Mouse (Mus musculus): ENCODE measurements at regions not wholly inside any gene's neighbourhood (a gene's known extent, or its start where the extent isn't known, plus 50 kb on each side); places are given as distances from the start of the nearest gene placed in this dataset.
A peak's percentile ranks its signal among the peaks of the same experiment; 100 is the strongest.

DNA sequence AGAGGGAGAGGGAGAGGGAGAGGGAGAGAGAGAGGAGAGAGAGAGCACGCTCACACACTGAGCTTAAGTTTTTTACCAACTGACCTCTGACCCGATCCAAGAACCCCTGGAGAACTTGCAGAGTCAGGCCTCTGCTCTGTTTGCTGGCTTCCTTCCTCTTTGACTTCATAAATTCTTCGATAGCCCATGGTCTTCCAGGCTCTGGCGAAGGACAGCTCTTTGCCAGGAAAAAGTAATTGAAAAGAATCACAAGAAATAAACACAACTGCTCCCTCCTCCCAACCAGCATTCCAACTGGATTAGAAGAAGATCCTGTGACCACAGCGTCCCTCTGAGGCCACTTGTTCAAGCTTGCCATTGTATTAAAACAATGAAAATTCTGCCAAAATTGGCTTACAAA, 182.8 kb downstream of the Tmem132e start:
- no peak overlapping the region for H3K4me2 ChIP-seq (replicated peaks; ENCODE audit: low read depth)
- no peak for ATAC-seq
- H3K27ac ChIP-seq (ENCODE audit: low read depth, low read length): no peak overlapping the region
- no peaks in the 10 kb centered on the region for H3K27me3 ChIP-seq (replicated peaks; ENCODE audit: control insufficient read depth, insufficient read depth, low read length)
- 20% methylated on average over 5 of the region's 5 CpGs for WGBS
- H3K9me3 ChIP-seq (ENCODE audit: control insufficient read depth): no peaks in the 10 kb centered on the region
- H3K9ac ChIP-seq (ENCODE audit: low read depth, low read length): no peak overlapping the region
- peak; percentile 57 for TF ChIP-seq CTCF (IDR thresholded peaks at IDR 0.05; ENCODE audit: low read depth)
- no peaks in the 10 kb centered on the region for H3K4me1 ChIP-seq (replicated peaks; ENCODE audit: control insufficient read depth, insufficient read depth, low read length)
- no peak overlapping the region for H3K4me3 ChIP-seq (ENCODE audit: low read depth, low read length)
- no peaks in the 10 kb centered on the region for H3K36me3 ChIP-seq (ENCODE audit: control insufficient read depth, insufficient read depth)

DNA sequence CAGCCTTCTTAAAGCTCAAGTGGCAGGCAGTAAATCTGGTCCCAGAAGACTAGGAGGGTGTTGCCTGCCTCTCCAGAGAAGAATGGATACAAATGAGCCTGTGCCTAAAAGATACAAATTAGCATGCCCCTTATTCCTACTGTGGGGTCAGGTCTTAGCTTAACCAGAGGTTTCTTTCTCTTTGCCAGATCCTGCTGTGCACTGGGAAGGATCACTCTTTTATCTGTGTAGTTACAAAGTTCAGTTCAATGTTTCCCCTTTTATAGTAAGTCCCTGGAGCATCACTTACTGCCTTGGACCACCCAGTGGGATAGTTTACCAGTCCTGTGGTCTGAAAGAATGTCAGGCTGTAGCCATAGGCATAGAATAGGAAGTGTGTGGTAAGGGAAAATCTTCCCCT, 181.1 kb downstream of the Tmem132e start:
- no peaks in the 10 kb centered on the region for H3K27me3 ChIP-seq (replicated peaks; ENCODE audit: control insufficient read depth, insufficient read depth, low read length)
- no peak overlapping the region for H3K9ac ChIP-seq (ENCODE audit: low read depth, low read length)
- H3K9me3 ChIP-seq (ENCODE audit: control insufficient read depth): no peaks in the 10 kb centered on the region
- H3K4me2 ChIP-seq (replicated peaks; ENCODE audit: low read depth): no peak overlapping the region
- no peak for TF ChIP-seq CTCF (IDR thresholded peaks at IDR 0.05; ENCODE audit: low read depth)
- ATAC-seq: no peak
- no peak overlapping the region for H3K4me3 ChIP-seq (ENCODE audit: low read depth, low read length)
- no peaks in the 10 kb centered on the region for H3K4me1 ChIP-seq (replicated peaks; ENCODE audit: control insufficient read depth, insufficient read depth, low read length)
- H3K36me3 ChIP-seq (ENCODE audit: control insufficient read depth, insufficient read depth): no peaks in the 10 kb centered on the region
- no peak overlapping the region for H3K27ac ChIP-seq (ENCODE audit: low read depth, low read length)

DNA sequence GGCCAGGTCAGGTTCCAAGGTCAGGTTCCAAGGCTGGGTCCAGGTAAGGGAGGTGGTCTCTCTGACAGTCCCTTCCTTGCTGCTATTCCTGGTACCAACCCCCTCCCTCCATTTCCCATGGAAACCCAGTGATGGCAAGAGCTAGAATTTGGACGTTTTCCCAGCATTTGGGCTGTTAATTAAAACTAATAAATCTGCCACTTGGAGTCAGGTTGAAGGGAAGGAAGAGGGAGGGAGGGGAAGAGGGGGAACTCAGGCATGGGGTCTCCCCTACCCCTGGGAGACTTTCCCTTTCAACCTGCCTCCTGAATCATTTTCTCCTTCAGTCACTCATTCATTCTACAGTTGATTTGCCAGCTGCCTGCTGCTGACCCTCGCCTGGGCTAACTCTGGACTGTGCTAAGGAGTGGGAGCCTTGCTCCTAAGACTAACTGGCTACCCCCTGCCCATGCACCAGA, 179.5 kb downstream of the Tmem132e start:
- WGBS: 39% methylated on average over 2 of the region's 2 CpGs
- no peak overlapping the region for H3K4me3 ChIP-seq (ENCODE audit: low read depth, low read length)

DNA sequence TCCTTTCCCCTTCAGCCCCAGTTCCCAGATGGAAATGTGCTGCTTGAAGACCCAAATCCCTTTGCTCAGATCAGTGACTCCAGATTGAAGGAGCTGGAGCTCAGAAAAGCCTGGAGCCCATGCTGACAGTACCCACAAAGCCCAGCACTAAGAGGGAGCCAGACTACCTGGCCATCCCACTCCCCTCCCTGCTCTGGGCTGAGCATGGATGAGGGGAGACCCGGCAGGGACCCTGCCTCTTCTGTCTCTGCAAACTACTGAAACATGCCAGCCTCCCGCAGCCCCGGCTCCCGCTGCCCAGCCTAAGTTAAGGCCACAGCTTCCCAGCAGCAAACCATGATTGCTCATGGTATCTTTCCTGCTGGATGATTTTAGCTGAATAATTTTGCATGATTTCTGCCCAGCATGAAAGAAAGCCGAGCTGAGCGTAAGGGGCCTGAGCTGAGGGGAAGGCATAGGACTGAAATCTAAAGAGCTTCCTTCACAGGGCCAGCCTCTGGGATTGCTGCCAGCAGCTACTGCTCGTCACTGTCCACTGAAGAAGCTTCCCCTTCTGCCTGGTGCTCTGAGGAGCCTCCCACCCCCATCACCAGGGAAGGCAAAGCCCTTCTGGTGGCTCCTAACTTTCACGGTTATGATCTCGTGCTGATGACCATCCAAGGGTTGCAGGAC, 178.4 kb downstream of the Tmem132e start:
- 53% methylated on average over 9 of the region's 9 CpGs for WGBS
- no peak for ATAC-seq

More for the DNA sequence above, 179.5 kb downstream of the Tmem132e start:
- H3K4me2 ChIP-seq (replicated peaks; ENCODE audit: low read depth): no peak overlapping the region
- H3K4me1 ChIP-seq (replicated peaks; ENCODE audit: control insufficient read depth, insufficient read depth, low read length): no peaks in the 10 kb centered on the region
- no peak overlapping the region for H3K27ac ChIP-seq (ENCODE audit: low read depth, low read length)
- ATAC-seq: no peak
- H3K36me3 ChIP-seq (ENCODE audit: control insufficient read depth, insufficient read depth): no peaks in the 10 kb centered on the region
- H3K9ac ChIP-seq (ENCODE audit: low read depth, low read length): no peak overlapping the region
- no peaks in the 10 kb centered on the region for H3K9me3 ChIP-seq (ENCODE audit: control insufficient read depth)
- H3K27me3 ChIP-seq (replicated peaks; ENCODE audit: control insufficient read depth, insufficient read depth, low read length): no peaks in the 10 kb centered on the region
- no peak for TF ChIP-seq CTCF (IDR thresholded peaks at IDR 0.05; ENCODE audit: low read depth)

DNA sequence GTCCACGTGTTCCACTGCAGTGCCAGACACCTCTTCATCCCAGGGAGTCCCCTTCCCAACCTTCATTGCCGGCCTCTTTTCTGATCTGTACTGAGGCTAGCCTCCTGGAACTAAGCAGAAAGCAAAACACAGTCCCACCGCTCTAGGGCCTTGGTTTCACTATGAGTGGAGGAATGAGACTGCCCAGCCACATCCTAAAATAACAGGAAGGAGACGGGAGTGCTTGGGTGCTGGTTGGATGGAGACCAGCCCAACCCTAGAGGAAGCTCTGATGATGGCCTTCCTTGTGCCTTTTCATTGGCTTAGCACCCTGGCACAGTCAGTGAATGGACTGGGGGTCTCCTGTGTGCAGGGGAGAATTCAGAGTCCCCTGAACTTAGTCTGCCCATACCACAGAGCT, 177.4 kb downstream of the Tmem132e start:
- no peak for TF ChIP-seq CTCF (IDR thresholded peaks at IDR 0.05; ENCODE audit: low read depth)
- Histone ChIP-seq H3K9me3 (ENCODE audit: control insufficient read depth) (no peaks in the 10 kb centered on the region), H3K4me2 (replicated peaks; ENCODE audit: low read depth) (no peak overlapping the region), H3K9ac (ENCODE audit: low read depth, low read length) (no peak overlapping the region), H3K27ac (ENCODE audit: low read depth, low read length) (no peak overlapping the region), H3K36me3 (ENCODE audit: control insufficient read depth, insufficient read depth) (no peaks in the 10 kb centered on the region), H3K4me1 (replicated peaks; ENCODE audit: control insufficient read depth, insufficient read depth, low read length) (no peaks in the 10 kb centered on the region), H3K4me3 (ENCODE audit: low read depth, low read length) (no peak overlapping the region), H3K27me3 (replicated peaks; ENCODE audit: control insufficient read depth, insufficient read depth, low read length) (no peaks in the 10 kb centered on the region)
- no peak for ATAC-seq
- WGBS: 65% methylated on average over 4 of the region's 4 CpGs

More for the DNA sequence above, 178.4 kb downstream of the Tmem132e start:
- no peak overlapping the region for H3K4me2 ChIP-seq (replicated peaks; ENCODE audit: low read depth)
- H3K27me3 ChIP-seq (replicated peaks; ENCODE audit: control insufficient read depth, insufficient read depth, low read length): no peaks in the 10 kb centered on the region
- H3K9me3 ChIP-seq (ENCODE audit: control insufficient read depth): no peaks in the 10 kb centered on the region
- H3K27ac ChIP-seq (ENCODE audit: low read depth, low read length): no peak overlapping the region
- no peak overlapping the region for H3K9ac ChIP-seq (ENCODE audit: low read depth, low read length)
- TF ChIP-seq CTCF (IDR thresholded peaks at IDR 0.05; ENCODE audit: low read depth): no peak
- H3K4me3 ChIP-seq (ENCODE audit: low read depth, low read length): no peak overlapping the region
- no peaks in the 10 kb centered on the region for H3K36me3 ChIP-seq (ENCODE audit: control insufficient read depth, insufficient read depth)
- H3K4me1 ChIP-seq (replicated peaks; ENCODE audit: control insufficient read depth, insufficient read depth, low read length): no peaks in the 10 kb centered on the region

DNA sequence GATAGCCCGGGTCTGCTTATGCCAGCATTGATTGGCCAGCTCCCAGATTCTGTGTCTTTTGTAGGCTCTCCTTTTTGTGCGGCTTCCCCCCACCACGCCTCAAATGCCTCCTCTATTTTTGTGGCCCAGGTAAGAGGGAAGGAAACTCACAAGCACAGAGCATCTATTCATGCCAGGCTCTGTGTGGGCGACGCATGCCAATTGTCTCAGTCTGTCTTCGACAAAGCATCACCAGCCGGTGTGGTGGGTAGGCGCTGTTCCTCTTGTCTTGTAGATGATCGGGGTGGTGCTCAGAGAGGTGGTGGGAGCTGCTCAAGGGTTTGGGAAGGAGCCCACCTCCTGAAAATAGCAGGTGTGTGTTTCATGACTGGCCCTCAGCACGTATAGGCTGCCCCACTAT, 175.5 kb downstream of the Tmem132e start:
- Histone ChIP-seq H3K4me1 (replicated peaks; ENCODE audit: control insufficient read depth, insufficient read depth, low read length) (no peaks in the 10 kb centered on the region), H3K36me3 (ENCODE audit: control insufficient read depth, insufficient read depth) (no peaks in the 10 kb centered on the region), H3K4me3 (ENCODE audit: low read depth, low read length) (no peak overlapping the region), H3K27ac (ENCODE audit: low read depth, low read length) (no peak overlapping the region), H3K27me3 (replicated peaks; ENCODE audit: control insufficient read depth, insufficient read depth, low read length) (no peaks in the 10 kb centered on the region), H3K9ac (ENCODE audit: low read depth, low read length) (no peak overlapping the region), H3K9me3 (ENCODE audit: control insufficient read depth) (no peaks in the 10 kb centered on the region), H3K4me2 (replicated peaks; ENCODE audit: low read depth) (no peak overlapping the region)
- WGBS: 58% methylated on average over 10 of the region's 10 CpGs
- no peak for TF ChIP-seq CTCF (IDR thresholded peaks at IDR 0.05; ENCODE audit: low read depth)
- no peak for ATAC-seq

DNA sequence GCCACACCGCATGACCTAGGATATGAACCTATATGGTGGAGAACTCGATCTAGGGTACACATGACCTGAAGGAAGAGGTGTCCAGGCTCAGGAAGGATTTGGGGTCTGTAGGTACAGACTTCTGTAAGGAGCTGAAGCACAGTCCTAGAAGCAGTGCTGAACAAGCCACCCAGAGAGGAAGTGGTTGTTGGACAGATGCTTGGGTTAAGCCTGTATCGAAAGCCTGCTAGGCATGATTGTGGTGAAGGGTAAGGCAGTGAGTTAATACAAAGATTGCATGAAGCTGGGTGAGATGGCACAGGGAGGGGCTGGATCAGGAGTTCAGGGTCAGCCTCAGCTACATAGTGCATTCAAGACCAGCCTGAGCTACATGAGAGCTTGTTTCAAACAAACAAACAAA, 153.3 kb downstream of the Tmem132e start:
- Histone ChIP-seq H3K9ac (ENCODE audit: low read depth, low read length) (no peak overlapping the region), H3K4me1 (replicated peaks; ENCODE audit: control insufficient read depth, insufficient read depth, low read length) (no peaks in the 10 kb centered on the region), H3K4me3 (ENCODE audit: low read depth, low read length) (no peak overlapping the region), H3K36me3 (ENCODE audit: control insufficient read depth, insufficient read depth) (no peaks in the 10 kb centered on the region), H3K4me2 (replicated peaks; ENCODE audit: low read depth) (no peak overlapping the region), H3K27ac (ENCODE audit: low read depth, low read length) (no peak overlapping the region), H3K27me3 (replicated peaks; ENCODE audit: control insufficient read depth, insufficient read depth, low read length) (no peaks in the 10 kb centered on the region), H3K9me3 (ENCODE audit: control insufficient read depth) (no peaks in the 10 kb centered on the region)
- no peak for ATAC-seq
- TF ChIP-seq CTCF (IDR thresholded peaks at IDR 0.05; ENCODE audit: low read depth): no peak
- WGBS: 91% methylated on average over 3 of the region's 3 CpGs

Measured in intestine, postnatal 0 days (tissue).